10 mouse cellular contexts compared by ENCODE assay signal in the genomic region with DNA sequence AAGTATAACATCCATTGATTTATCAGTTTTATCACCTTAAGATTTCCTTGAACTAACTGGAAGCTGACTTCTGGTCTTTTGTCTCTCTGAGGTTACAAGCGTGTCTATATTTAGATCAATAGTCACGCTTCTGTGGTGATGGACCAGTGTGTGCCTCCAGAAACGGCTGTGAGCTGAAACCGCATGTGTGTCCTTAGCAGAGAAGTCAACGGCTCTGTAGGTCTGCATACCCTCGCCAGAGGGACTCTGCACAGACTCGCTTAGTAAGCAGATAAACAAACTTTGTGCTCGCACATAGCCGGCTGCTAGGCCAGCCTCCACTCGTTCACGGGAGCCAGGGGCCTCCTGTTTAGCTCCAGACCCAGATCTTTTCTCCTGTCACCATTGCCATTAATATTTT. TPM values are rescaled to one million over a fixed set of nuclear protein-coding genes. Genes with fewer than 3 reads are reported as not detected.
A peak's percentile ranks its signal among the peaks of the same experiment; 100 is the strongest.
DNase-seq lines count a peak whose midpoint lies in the region; ATAC-seq lines count a peak whose summit lies in the region.
"Had no signal": no experiment of that assay in that cellular context is flagged by ENCODE, and none has a peak within 500 bp of the region (broad histone marks: within the 10 kb centered on the region; RNA-seq: fewer than 3 reads in every experiment).

No protein-coding gene starts in this region.

- H3K9me3 ChIP-seq in forebrain, embryonic 10.5 days = no peaks in the 10 kb centered on the region
- H3K9me3 ChIP-seq: midbrain, embryonic 15.5 days had no signal

- H3K4me1 ChIP-seq in forebrain, embryonic 10.5 days = peaks cover 17% of the 10 kb centered on the region

- H3K36me3 ChIP-seq in forebrain, embryonic 10.5 days (replicated peaks) = no peaks in the 10 kb centered on the region
- H3K36me3 ChIP-seq: midbrain, embryonic 15.5 days had no signal

- ATAC-seq in common myeloid progenitor, adult 5-6 weeks (replicated peaks; ENCODE audit: low read depth, poor library complexity, severe bottlenecking) = peak; percentile 87
- ATAC-seq: midbrain, embryonic 15.5 days had no signal

- WGBS in forebrain, embryonic 10.5 days = 84% methylated on average over 11 of the region's 11 CpGs

- peak; percentile 38 to 71 for DNase-seq in heart, adult 18-20 months
- DNase-seq in heart, adult 8-10 months (ENCODE audit: low spot score) = no peak
- DNase-seq in 416B (ENCODE audit: low read depth) = peak; percentile 78
- DNase-seq in induced T-regulatory cell, adult 2 months (ENCODE audit: low read depth) = peak; percentile 77
- DNase-seq in forebrain, embryonic 10.5 days (ENCODE audit: extremely low spot score, low spot score) = no peak
- no peak for DNase-seq in embryo, embryonic 10.5 days (ENCODE audit: low spot score)
- no peak for DNase-seq in testis, postnatal 14 days (ENCODE audit: low spot score)
- DNase-seq: cerebellum, adult 2 months had no signal

- no peak overlapping the region for H3K4me3 ChIP-seq in forebrain, embryonic 10.5 days
- H3K4me3 ChIP-seq: midbrain, embryonic 15.5 days had no signal

- H3K27me3 ChIP-seq in forebrain, embryonic 10.5 days (ENCODE audit: poor library complexity, severe bottlenecking) = no peaks in the 10 kb centered on the region
- H3K27me3 ChIP-seq: midbrain, embryonic 15.5 days had no signal

- H3K27ac ChIP-seq in forebrain, embryonic 10.5 days = no peak overlapping the region
- H3K27ac ChIP-seq: midbrain, embryonic 15.5 days had no signal

RNA-seq across cellular contexts. Expression of gene Wdr26, which starts 15.0 kb away (rescaled TPM):
- 10 to 100 TPM; 90.9 to 94.5 TPM for total RNA-seq in heart, adult 18-20 months (2021)
- 10 to 100 TPM; 87.5 to 93.5 (median 89.2) TPM for total RNA-seq in heart, adult 8-10 months (2022)
- 107 and 130 TPM in 2 replicates for total RNA-seq in common myeloid progenitor, adult 5-6 weeks (2017)
- polyA plus RNA-seq in forebrain, embryonic 10.5 days (2016; fragmentation: Nextera tagmentation; extraction: Ambion mirVana) = 26.3 and 28.1 TPM in 2 replicates

Comparison
In these comparisons a context has a peak if more than half of its experiments do, and no peak if none do; other contexts are left out.
1. DNase-seq: peak in heart, adult 18-20 months (2 of 2), 416B (single experiment) and induced T-regulatory cell, adult 2 months (single experiment); none in heart, adult 8-10 months (single experiment), forebrain, embryonic 10.5 days (single experiment), embryo, embryonic 10.5 days (single experiment) and testis, postnatal 14 days (single experiment).